Mouse (Mus musculus): ENCODE data around the gene Krt75.
"Not testable (repeated sequence)": the region's sequence is repeated elsewhere in the genome, so short reads cannot be mapped to it uniquely, and the experiment has no call there.

The Krt75 gene

DNA sequence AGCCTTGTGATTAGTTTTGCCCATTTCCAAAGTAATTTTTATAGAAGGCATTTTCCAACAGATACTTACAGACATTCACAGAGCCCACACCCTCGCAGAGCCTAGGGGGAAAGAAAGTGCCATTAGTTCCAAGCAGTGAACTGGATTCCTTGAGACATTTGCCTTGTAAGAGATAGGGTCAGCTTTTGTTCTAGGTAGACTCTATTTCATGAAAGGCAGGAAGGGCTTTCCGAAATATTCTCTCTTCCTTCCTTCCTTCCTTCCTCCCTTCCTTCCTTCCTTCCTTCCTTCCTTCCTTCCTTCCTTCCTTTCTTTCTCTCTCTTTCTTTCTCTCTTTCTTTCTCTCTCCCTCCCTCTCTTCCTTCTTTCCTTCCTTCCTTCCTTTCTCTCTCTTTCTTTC lies 56.5 kb downstream of the Krt75 start, which contains the start of gene Gm49425:
TSS of gene Gm49425 (minus strand) at position 101 of the 400 bp plus-strand sequence.
- DNase-seq (ENCODE audit: low read depth) = not testable (repeated sequence)
